Mouse (Mus musculus): ENCODE measurements around the gene Lrrc4b. TPM values are rescaled to one million over a fixed set of nuclear protein-coding genes. Genes with fewer than 3 reads are reported as not detected.

Lrrc4b gene
- polyA plus RNA-seq, 1 experiment: not detected

DNA sequence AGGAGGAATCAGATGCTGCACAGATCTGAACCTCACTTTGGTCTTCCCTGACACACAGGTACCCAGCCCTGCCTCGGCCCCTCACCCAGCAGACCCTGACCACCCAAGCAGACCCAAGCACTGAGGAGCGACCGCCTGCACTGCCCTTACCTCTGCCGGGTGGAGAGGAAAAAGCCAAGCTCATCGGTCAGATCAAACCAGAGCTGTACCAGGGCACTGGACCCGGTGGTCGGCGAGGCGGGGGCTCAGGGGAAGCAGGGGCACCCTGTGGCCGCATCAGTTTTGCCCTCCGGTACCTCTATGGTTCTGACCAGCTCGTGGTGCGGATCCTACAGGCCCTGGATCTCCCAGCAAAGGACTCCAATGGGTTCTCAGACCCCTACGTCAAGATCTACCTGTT lies 36.5 kb upstream of the Lrrc4b start:
- Histone ChIP-seq H3K36me3 (ENCODE audit: control insufficient read depth, insufficient read depth) (no peaks in the 10 kb centered on the region), H3K79me3 (ENCODE audit: low read depth) (no peaks in the 10 kb centered on the region), H3ac (ENCODE audit: control insufficient read depth, insufficient read length, low read depth) (no peak overlapping the region), H3K79me2 (ENCODE audit: control insufficient read depth, insufficient read depth) (no peaks in the 10 kb centered on the region), H3K4me3 (ENCODE audit: insufficient read depth, poor library complexity, severe bottlenecking) (no peak overlapping the region), H3K27me3 (ENCODE audit: control insufficient read depth, insufficient read depth, insufficient read length) (peaks cover 78% of the 10 kb centered on the region)
- no peak for TF ChIP-seq CTCF (IDR thresholded peaks at IDR 0.05; ENCODE audit: control insufficient read depth, insufficient read depth, insufficient read length)
- no peak for TF ChIP-seq MYOG (IDR thresholded peaks at IDR 0.05; ENCODE audit: control insufficient read depth, extremely low read depth, insufficient read length)
- TF ChIP-seq MYOD1 (IDR thresholded peaks at IDR 0.05; ENCODE audit: control insufficient read depth, insufficient read length, low read depth): no peak
- no peak for TF ChIP-seq MAX (IDR thresholded peaks at IDR 0.05)

DNA sequence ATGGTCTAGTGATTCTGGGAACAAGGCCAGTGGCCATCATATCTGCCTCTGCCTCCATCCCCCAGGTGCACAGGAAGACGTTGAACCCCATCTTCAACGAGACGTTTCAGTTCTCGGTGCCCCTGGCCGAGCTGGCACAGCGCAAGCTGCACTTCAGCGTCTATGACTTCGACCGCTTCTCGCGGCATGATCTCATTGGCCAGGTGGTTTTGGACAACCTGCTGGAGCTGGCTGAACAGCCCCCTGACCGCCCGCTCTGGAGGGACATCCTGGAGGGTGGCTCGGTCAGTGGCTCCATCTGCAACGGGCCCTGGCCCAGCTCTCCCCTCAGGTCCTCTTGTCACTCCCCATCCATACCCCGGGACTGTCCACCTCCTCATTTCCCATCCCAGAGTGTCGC lies 35.5 kb upstream of the Lrrc4b start:
- Histone ChIP-seq H3K79me3 (ENCODE audit: low read depth) (no peaks in the 10 kb centered on the region), H3K79me2 (ENCODE audit: control insufficient read depth, insufficient read depth) (no peaks in the 10 kb centered on the region), H3ac (ENCODE audit: control insufficient read depth, insufficient read length, low read depth) (no peak overlapping the region), H3K4me3 (ENCODE audit: insufficient read depth, poor library complexity, severe bottlenecking) (no peak overlapping the region), H3K27me3 (ENCODE audit: control insufficient read depth, insufficient read depth, insufficient read length) (peaks cover 71% of the 10 kb centered on the region), H3K36me3 (ENCODE audit: control insufficient read depth, insufficient read depth) (no peaks in the 10 kb centered on the region)
- TF ChIP-seq FOSL1 (IDR thresholded peaks at IDR 0.05; ENCODE audit: insufficient read depth, low read length, poor library complexity, severe bottlenecking): no peak
- TF ChIP-seq MAX (IDR thresholded peaks at IDR 0.05): no peak
- no peak for TF ChIP-seq MYOD1 (IDR thresholded peaks at IDR 0.05; ENCODE audit: control insufficient read depth, insufficient read length, low read depth)
- no peak for TF ChIP-seq USF1 (IDR thresholded peaks at IDR 0.05; ENCODE audit: low read depth)
- TF ChIP-seq MYOG (IDR thresholded peaks at IDR 0.05; ENCODE audit: control insufficient read depth, extremely low read depth, insufficient read length): no peak
- TF ChIP-seq CEBPB (IDR thresholded peaks at IDR 0.05; ENCODE audit: low read depth): no peak
- TF ChIP-seq CTCF (IDR thresholded peaks at IDR 0.05; ENCODE audit: control insufficient read depth, insufficient read depth, insufficient read length): no peak

DNA sequence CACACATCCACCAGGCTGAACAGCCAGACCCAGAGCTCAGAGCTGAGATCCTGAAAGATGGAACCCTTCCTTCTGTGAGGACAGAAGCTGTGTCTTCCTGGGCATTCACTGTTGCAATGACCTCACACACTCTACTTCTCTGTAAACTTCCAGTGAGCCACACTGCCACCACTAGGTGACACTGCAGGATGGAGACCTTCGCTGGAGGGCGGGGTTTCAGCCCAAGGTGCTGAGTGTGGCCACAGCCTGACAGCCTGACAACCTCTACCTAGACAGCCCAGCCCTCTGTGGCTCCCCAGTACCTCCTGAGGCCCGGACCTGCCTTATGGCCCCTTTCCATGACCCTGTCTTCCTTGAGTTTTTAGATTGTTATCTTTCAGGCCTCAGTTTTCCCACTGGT lies 30.2 kb upstream of the Lrrc4b start:
- no peak overlapping the region for H3ac ChIP-seq (ENCODE audit: control insufficient read depth, insufficient read length, low read depth)
- no peak overlapping the region for H3K4me3 ChIP-seq (ENCODE audit: insufficient read depth, poor library complexity, severe bottlenecking)
- no peaks in the 10 kb centered on the region for H3K79me3 ChIP-seq (ENCODE audit: low read depth)
- no peaks in the 10 kb centered on the region for H3K79me2 ChIP-seq (ENCODE audit: control insufficient read depth, insufficient read depth)
- TF ChIP-seq USF1 (IDR thresholded peaks at IDR 0.05; ENCODE audit: low read depth): no peak
- peak; percentile 23 for TF ChIP-seq CTCF (IDR thresholded peaks at IDR 0.05; ENCODE audit: control insufficient read depth, insufficient read depth, insufficient read length)
- no peak for TF ChIP-seq MAX (IDR thresholded peaks at IDR 0.05)
- no peak for TF ChIP-seq MYOG (IDR thresholded peaks at IDR 0.05; ENCODE audit: control insufficient read depth, extremely low read depth, insufficient read length)
- no peak for TF ChIP-seq CEBPB (IDR thresholded peaks at IDR 0.05; ENCODE audit: low read depth)
- no peak for TF ChIP-seq MYOD1 (IDR thresholded peaks at IDR 0.05; ENCODE audit: control insufficient read depth, insufficient read length, low read depth)
- no peak for TF ChIP-seq FOSL1 (IDR thresholded peaks at IDR 0.05; ENCODE audit: insufficient read depth, low read length, poor library complexity, severe bottlenecking)
- no peaks in the 10 kb centered on the region for H3K36me3 ChIP-seq (ENCODE audit: control insufficient read depth, insufficient read depth)
- peaks cover 40% of the 10 kb centered on the region for H3K27me3 ChIP-seq (ENCODE audit: control insufficient read depth, insufficient read depth, insufficient read length)

- Histone ChIP-seq H3K27me3 (ENCODE audit: control insufficient read depth, insufficient read depth, insufficient read length) (peaks cover 14% of the 10 kb centered on the region), H3ac (ENCODE audit: control insufficient read depth, insufficient read length, low read depth) (no peak overlapping the region), H3K79me2 (ENCODE audit: control insufficient read depth, insufficient read depth) (no peaks in the 10 kb centered on the region), H3K36me3 (ENCODE audit: control insufficient read depth, insufficient read depth) (no peaks in the 10 kb centered on the region), H3K4me3 (ENCODE audit: insufficient read depth, poor library complexity, severe bottlenecking) (no peak overlapping the region), H3K79me3 (ENCODE audit: low read depth) (no peaks in the 10 kb centered on the region)
- TF ChIP-seq MYOG (IDR thresholded peaks at IDR 0.05; ENCODE audit: control insufficient read depth, extremely low read depth, insufficient read length): no peak
- TF ChIP-seq CTCF (IDR thresholded peaks at IDR 0.05; ENCODE audit: control insufficient read depth, insufficient read depth, insufficient read length): no peak
- TF ChIP-seq MAX (IDR thresholded peaks at IDR 0.05): no peak
- TF ChIP-seq MYOD1 (IDR thresholded peaks at IDR 0.05; ENCODE audit: control insufficient read depth, insufficient read length, low read depth): no peak
- no peak for TF ChIP-seq FOSL1 (IDR thresholded peaks at IDR 0.05; ENCODE audit: insufficient read depth, low read length, poor library complexity, severe bottlenecking)
- no peak for TF ChIP-seq USF1 (IDR thresholded peaks at IDR 0.05; ENCODE audit: low read depth)
- TF ChIP-seq CEBPB (IDR thresholded peaks at IDR 0.05; ENCODE audit: low read depth): no peak
Observed at GRCm38 (mm10) chr7:44401673-44402072, 27.1 kb upstream of the Lrrc4b start.

- H3K79me2 ChIP-seq (ENCODE audit: control insufficient read depth, insufficient read depth): no peaks in the 10 kb centered on the region
- no peaks in the 10 kb centered on the region for H3K36me3 ChIP-seq (ENCODE audit: control insufficient read depth, insufficient read depth)
- H3K27me3 ChIP-seq (ENCODE audit: control insufficient read depth, insufficient read depth, insufficient read length): peaks cover 10% of the 10 kb centered on the region
- no peak overlapping the region for H3K4me3 ChIP-seq (ENCODE audit: insufficient read depth, poor library complexity, severe bottlenecking)
- no peak overlapping the region for H3ac ChIP-seq (ENCODE audit: control insufficient read depth, insufficient read length, low read depth)
- TF ChIP-seq USF1 (IDR thresholded peaks at IDR 0.05; ENCODE audit: low read depth) (peak; percentile 78), MYOD1 (IDR thresholded peaks at IDR 0.05; ENCODE audit: control insufficient read depth, insufficient read length, low read depth) (no peak), CEBPB (IDR thresholded peaks at IDR 0.05; ENCODE audit: low read depth) (peak; percentile 22)
- H3K79me3 ChIP-seq (ENCODE audit: low read depth): no peaks in the 10 kb centered on the region
Observed at GRCm38 (mm10) chr7:44405346-44406014, 23.3 kb upstream of the Lrrc4b start.

DNA sequence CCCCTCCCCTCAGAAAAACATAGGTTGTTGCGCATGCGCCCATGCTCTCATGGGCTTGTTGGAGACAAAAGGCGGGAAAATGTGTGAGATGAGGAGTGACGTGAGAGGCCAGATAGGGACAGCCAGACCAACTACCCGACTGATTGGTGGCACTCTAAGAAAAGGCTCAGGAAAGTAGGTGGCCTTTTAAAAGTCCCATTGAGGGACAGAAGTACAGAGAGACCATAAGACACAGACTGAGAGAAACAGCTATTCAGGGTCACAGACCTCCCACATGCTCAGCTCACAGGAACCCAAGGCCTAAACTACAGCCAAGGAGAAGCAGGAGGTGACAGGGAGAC lies 22.8 kb upstream of the Lrrc4b start:
- Histone ChIP-seq H3K36me3 (ENCODE audit: control insufficient read depth, insufficient read depth) (no peaks in the 10 kb centered on the region), H3K79me3 (ENCODE audit: low read depth) (no peaks in the 10 kb centered on the region), H3K4me3 (ENCODE audit: insufficient read depth, poor library complexity, severe bottlenecking) (no peak overlapping the region), H3ac (ENCODE audit: control insufficient read depth, insufficient read length, low read depth) (no peak overlapping the region), H3K27me3 (ENCODE audit: control insufficient read depth, insufficient read depth, insufficient read length) (peaks cover 15% of the 10 kb centered on the region), H3K79me2 (ENCODE audit: control insufficient read depth, insufficient read depth) (no peaks in the 10 kb centered on the region)
- no peak for TF ChIP-seq MYOD1 (IDR thresholded peaks at IDR 0.05; ENCODE audit: control insufficient read depth, insufficient read length, low read depth)
